Mouse (Mus musculus) thymus, adult 18-20 months (tissue): ENCODE results near the gene Inhbb.

Experiments used
- DNase-seq, 2 experiments: peaks; one replicate each; pipeline ENCODE4 v3.0.0; 2022; ENCODE audit warnings: mixed read lengths in 2 of 2

Inhbb gene

GRCm38 (mm10) chr1:119419151-119420105, 2.6 kb downstream of the Inhbb start:
- DNase-seq: no peak

- no peak for DNase-seq
Measured at GRCm38 (mm10) chr1:119417991-119418390, 4.1 kb downstream of the Inhbb start.

DNA sequence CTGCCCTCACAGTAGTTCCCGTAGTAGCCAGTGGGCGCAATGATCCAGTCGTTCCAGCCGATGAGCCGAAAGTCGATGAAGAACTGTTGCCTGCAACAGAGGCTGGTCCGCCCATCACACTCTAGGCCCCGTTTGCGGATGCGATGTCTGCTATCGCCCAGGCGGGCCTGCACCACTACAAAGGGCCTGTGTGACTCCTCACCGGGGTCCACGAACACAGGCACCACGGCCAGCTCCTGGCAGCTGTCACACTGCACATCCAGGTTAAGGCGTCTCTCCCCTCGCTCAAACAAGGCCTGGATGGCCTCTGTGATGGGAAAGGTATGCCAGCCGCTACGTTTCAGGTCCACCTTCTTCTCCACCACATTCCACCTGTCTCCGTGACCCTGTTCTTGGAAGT, 4.5 kb downstream of the Inhbb start:
- DNase-seq: no peak

GRCm38 (mm10) chr1:119416610-119417009, 5.4 kb downstream of the Inhbb start:
- no peak for DNase-seq

GRCm38 (mm10) chr1:119416177-119416576, 5.9 kb downstream of the Inhbb start:
- DNase-seq: no peak

GRCm38 (mm10) chr1:119415151-119415550, 6.9 kb downstream of the Inhbb start:
- DNase-seq: no peak

GRCm38 (mm10) chr1:119410661-119411060, 11.4 kb downstream of the Inhbb start:
- DNase-seq: no peak

- no peak for DNase-seq
Measured at GRCm38 (mm10) chr1:119409599-119410168, 12.4 kb downstream of the Inhbb start.

GRCm38 (mm10) chr1:119409106-119409505, 12.9 kb downstream of the Inhbb start:
- DNase-seq: no peak

DNA sequence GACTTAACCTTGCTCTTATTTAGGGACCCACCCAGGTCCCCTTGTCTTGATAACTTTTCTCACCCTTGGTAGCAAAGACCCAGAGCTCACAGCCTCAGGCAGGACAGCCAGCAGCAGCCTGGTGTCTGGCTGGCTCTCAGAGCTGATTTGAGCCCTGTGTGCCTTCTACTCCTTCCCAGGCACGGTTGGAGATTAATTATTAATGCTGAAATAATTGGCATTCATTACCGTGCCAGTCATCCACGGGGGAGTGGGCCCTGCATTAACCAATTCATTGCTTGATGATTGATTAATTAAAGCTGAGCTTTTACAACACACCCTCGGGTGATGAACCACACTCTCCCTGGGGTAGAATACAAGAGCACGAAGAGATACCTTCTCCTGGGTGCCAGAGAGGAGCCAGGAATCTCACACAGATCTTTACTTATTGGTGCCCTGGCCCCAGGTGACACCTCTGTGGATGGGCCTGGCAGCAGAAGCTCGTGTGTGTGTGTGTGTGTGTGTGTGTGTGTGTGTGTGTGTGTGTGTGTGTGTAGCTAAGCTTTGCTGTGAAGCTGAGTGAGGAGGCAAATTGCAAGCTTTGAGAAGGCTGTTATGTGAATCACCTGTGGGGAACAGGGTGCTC, 14.2 kb downstream of the Inhbb start:
- DNase-seq: no peak

- DNase-seq: no peak
Measured at GRCm38 (mm10) chr1:119404798-119405197, 17.2 kb downstream of the Inhbb start.

DNA sequence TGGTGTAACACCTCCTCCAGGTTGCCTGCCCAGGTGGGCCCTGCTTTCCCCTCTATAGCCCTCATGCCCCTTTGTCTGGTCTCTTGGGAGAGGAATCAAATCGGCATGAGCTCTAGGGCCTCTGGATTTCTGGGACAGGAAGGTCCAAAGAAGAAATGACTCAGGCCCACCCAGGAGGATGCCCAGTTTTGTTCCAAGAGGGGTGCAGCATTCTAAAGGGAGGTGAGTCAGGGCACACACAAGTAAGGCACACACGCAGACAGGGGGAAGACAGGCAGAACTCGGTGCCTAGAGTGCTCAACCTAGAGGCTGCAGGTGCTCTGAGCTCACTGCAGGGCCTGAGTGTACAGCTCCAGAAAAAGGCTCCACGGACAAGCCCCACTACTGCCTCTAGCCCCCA, 17.7 kb downstream of the Inhbb start:
- DNase-seq: no peak

- no peak for DNase-seq
Measured at GRCm38 (mm10) chr1:119401249-119401648, 20.8 kb downstream of the Inhbb start.

DNA sequence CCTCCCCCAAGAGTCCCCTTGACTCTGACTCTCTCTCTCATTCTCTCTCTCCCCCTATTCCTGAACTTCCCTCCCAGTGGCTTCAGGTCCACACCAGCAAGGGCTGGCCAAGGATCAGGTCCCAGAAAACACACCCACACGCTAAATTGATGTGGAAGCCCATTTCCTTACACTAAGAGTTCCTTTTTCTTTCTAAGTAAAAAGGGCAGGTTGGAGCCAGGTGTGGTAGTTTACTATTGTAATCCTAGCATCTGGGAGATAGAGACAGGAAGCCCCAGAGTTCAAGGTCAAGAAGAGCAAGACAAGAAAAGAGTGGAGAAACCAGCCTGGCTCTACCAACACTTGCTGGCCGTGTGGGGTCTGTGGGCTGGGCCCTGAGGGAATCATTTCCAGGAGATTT, 23.4 kb downstream of the Inhbb start:
- no peak for DNase-seq

DNA sequence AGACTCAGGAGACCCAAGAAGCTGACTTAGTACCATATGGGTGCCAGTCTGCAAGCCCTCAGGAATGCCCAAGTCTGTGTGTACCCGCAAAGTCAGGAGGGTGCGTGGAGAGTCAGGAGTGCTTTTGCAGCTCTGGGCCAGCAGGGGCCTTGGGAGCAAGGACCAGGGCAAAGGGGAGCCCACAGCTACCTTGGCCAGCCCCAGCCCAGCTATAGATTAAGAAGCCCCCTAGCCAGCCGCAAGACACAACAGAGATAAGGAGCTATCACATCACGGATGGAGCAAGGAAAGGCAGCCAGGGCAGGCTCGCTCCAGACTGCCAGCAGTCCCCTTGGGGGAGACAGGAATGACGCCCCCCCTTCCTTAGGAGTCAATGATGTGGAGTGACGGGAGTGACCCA, 24.2 kb downstream of the Inhbb start:
- DNase-seq: no peak

DNA sequence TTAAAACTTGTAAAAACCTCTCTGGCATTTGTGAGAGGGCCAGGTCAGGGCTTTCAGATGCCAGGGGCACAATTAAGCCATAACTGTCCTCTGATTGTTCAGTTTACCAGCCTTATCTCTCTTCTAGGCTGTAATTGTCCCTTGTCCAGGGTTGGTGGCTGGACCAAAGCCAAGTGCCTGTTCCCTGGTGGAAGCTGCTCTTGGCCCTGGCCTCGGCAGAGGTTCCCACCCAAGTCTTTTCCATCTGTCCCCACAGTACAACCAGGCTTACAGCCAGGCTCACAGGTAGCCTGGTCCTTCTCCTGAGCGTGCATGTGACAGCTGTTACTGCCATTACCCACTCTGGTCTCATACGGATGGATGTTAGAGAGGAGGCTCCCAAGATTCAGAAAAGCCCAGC, 30.7 kb downstream of the Inhbb start:
- DNase-seq: no peak

DNA sequence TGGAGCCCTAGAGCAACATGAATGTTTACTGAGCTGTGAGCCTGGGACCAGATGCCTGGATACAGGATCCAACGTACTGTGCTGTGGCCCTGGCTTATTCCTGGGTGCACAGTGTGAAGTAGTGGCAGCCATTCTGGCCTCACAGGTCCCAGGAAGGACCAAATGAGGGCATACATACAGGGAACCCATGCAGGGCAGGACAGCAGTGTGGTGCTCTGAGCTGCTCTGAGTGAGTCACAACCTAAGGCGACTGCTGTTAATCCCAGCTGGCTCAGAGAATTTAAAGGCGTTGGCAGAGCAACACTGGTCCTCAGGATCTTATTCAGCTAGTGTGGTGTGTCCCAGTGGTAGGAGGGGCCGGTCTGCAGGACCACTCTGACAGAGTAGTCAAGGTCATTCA, 31.4 kb downstream of the Inhbb start:
- no peak for DNase-seq

DNA sequence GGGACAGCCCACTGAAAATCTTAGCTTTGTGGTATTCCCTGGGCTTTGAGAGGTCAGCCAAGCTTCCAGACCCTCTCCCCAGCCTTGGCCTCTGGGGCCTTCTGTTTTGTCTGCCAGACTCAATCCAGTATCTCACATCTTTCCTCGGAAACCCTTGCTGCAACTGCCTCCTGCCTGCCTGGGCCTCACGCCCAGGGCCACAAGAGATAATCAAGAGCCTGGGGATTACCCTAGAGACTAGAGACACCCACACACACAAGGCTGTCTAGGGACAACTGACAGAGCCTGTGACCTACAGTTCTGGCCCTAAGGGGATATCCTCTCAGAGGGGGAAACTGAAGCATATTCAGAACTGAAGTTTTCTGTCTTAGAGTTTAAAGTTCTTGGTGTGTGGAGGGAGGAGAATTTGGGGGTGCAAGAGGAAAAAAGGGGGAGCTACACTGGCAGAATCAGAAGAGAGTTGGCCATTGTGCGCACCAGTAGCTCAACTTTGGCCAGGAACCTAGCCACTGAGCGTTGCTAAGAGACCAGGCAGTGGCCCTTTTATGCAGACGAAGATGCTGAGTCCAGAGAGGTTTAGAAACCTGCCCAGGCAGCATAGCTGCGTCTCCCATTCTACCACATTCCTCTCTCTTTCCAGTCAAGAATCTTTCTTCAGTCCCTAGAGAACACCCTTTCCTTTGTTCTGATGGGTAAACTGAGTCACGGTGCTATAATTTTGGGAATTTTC, 32.1 kb downstream of the Inhbb start:
- no peak for DNase-seq

- no peak for DNase-seq
Measured at GRCm38 (mm10) chr1:119388664-119389396, 33.2 kb downstream of the Inhbb start.

DNA sequence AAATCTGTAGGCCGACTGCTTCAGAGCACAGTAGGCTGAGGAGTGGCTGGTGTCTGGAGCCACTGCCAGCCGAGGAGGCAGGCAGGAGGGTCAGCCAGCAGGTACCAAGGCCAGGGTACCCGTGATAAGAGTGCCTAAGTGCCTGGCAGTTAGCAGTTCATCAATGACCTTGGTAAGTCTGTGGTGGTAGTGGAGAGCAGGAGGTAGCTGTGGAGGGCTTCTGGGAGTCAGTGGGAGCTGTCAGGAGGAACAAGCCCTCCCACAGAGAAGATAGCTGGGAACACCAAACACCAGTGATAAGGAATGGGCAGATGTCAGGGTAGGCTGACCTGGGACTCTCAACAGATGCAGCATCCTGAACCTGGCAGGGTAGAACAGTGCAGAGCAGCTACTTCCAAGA, 35.7 kb downstream of the Inhbb start:
- no peak for DNase-seq

- DNase-seq: no peak
Measured at GRCm38 (mm10) chr1:119383916-119384315, 38.1 kb downstream of the Inhbb start.

DNA sequence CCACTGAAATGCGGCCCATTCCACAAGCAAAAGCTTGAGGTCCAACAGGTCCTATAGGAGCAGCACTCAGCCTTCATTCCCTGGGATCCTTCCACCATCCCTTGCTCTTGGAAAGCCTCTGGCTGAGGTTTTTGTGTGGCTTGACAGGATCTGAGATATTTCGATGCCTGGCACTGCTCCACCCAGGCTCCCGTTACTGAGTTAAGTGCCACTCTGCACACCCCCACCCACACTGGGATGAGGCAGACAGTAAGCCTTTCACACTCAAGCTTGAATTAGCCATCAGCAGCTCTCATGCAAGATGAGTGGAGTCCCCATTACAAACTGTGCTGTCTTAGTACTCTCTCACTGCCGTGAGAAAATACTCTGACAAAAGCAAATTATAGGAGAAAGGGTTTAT, 41.4 kb downstream of the Inhbb start:
- DNase-seq: no peak

GRCm38 (mm10) chr1:119375376-119375775, 46.7 kb downstream of the Inhbb start:
- no peak for DNase-seq
